ENCODE assay signal across 21 mouse cellular contexts in genomic region chr19:23492663-23493062, GRCm38 (mm10). TPM values are rescaled to one million over a fixed set of nuclear protein-coding genes. Genes with fewer than 3 reads are reported as not detected.
DNase-seq lines count a peak whose midpoint lies in the region; ATAC-seq lines count a peak whose summit lies in the region.
"Had no signal": no experiment of that assay in that cellular context is flagged by ENCODE, and none has a peak within 500 bp of the region (broad histone marks: within the 10 kb centered on the region; RNA-seq: fewer than 3 reads in every experiment).

No protein-coding gene starts in this region.

- H3K27ac ChIP-seq in hindbrain, embryonic 13.5 days, result no peak overlapping the region
- H3K27ac ChIP-seq: embryonic facial prominence, embryonic 12.5 days; hindbrain, embryonic 12.5 days; intestine, embryonic 15.5 days; limb, embryonic 12.5 days; liver, embryonic 15.5 days; midbrain, embryonic 15.5 days had no signal

- H3K4me1 ChIP-seq in hindbrain, embryonic 13.5 days (replicated peaks), result no peaks in the 10 kb centered on the region
- H3K4me1 ChIP-seq: intestine, embryonic 15.5 days; liver, embryonic 15.5 days; midbrain, embryonic 15.5 days had no signal

- peak; percentile 19 for DNase-seq in ovary, adult 18-20 months (ENCODE audit: low spot score)
- no peak for DNase-seq in ovary, postnatal 14 days (ENCODE audit: low spot score)
- DNase-seq in adipocyte (ENCODE audit: low spot score), result peak; percentile 64
- DNase-seq in urinary bladder, postnatal 36 days (ENCODE audit: low spot score in 2 of 2), result peak; percentile 18 to 50
- DNase-seq in right cerebral cortex, postnatal 4 days, result no peak
- DNase-seq: adrenal gland, postnatal 10 days; cerebellum, adult 8-10 months; forebrain, postnatal 0 days; spleen, adult 18-20 months; thymus, adult 2 months had no signal

- H3K9me3 ChIP-seq in hindbrain, embryonic 13.5 days, result no peaks in the 10 kb centered on the region
- H3K9me3 ChIP-seq: embryonic facial prominence, embryonic 12.5 days; G1E; hindbrain, embryonic 12.5 days; intestine, embryonic 15.5 days; limb, embryonic 12.5 days; liver, embryonic 15.5 days; midbrain, embryonic 15.5 days had no signal

- no peaks in the 10 kb centered on the region for H3K27me3 ChIP-seq in hindbrain, embryonic 13.5 days
- H3K27me3 ChIP-seq: embryonic facial prominence, embryonic 12.5 days; hindbrain, embryonic 12.5 days; intestine, embryonic 15.5 days; limb, embryonic 12.5 days; liver, embryonic 15.5 days; midbrain, embryonic 15.5 days had no signal

- H3K4me3 ChIP-seq in hindbrain, embryonic 13.5 days, result no peak overlapping the region
- H3K4me3 ChIP-seq: embryonic facial prominence, embryonic 12.5 days; hindbrain, embryonic 12.5 days; intestine, embryonic 15.5 days; limb, embryonic 12.5 days; liver, embryonic 15.5 days; megakaryocyte, embryonic 14.5 days; midbrain, embryonic 15.5 days had no signal

- no peaks in the 10 kb centered on the region for H3K36me3 ChIP-seq in hindbrain, embryonic 13.5 days
- H3K36me3 ChIP-seq: embryonic facial prominence, embryonic 12.5 days; G1E; hindbrain, embryonic 12.5 days; intestine, embryonic 15.5 days; limb, embryonic 12.5 days; liver, embryonic 15.5 days; midbrain, embryonic 15.5 days had no signal

- no peak overlapping the region for H3K9ac ChIP-seq in hindbrain, embryonic 13.5 days
- H3K9ac ChIP-seq: embryonic facial prominence, embryonic 12.5 days; forebrain, postnatal 0 days; hindbrain, embryonic 12.5 days; intestine, embryonic 15.5 days; limb, embryonic 12.5 days; liver, embryonic 15.5 days; midbrain, embryonic 15.5 days had no signal

- peak; percentile 40 to 54; a peak in 3 of 4 replicates for ATAC-seq in hematopoietic stem cell, adult 5-6 weeks (replicated peaks in 1 of 2; ENCODE audit: insufficient read depth in 1 of 2, low FRiP score in 2 of 2, low TSS enrichment in 1 of 2, low read depth in 1 of 2, poor library complexity in 2 of 2, severe bottlenecking in 2 of 2)
- no peak for ATAC-seq in hindbrain, embryonic 13.5 days (ENCODE audit: low FRiP score)
- ATAC-seq: CD4-positive, CD25-positive, alpha-beta regulatory T cell, adult 4 months; forebrain, postnatal 0 days; intestine, embryonic 15.5 days; midbrain, embryonic 15.5 days had no signal

- H3K4me2 ChIP-seq in hindbrain, embryonic 13.5 days, result no peak overlapping the region
- H3K4me2 ChIP-seq: embryonic facial prominence, embryonic 12.5 days; hindbrain, embryonic 12.5 days; intestine, embryonic 15.5 days; limb, embryonic 12.5 days; liver, embryonic 15.5 days; midbrain, embryonic 15.5 days had no signal

RNA-seq across cellular contexts. Expression of gene Mamdc2, which starts 44.4 kb away (rescaled TPM):
- 11.1 and 15.6 TPM in 2 replicates for total RNA-seq in hematopoietic stem cell, adult 5-6 weeks (2017)
- polyA plus RNA-seq in hindbrain, embryonic 13.5 days (2015; fragmentation: Nextera tagmentation; extraction: Ambion mirVana), result 0.99 and 1.4 TPM in 2 replicates
- polyA plus RNA-seq: CD4-positive, CD25-positive, alpha-beta regulatory T cell, adult 4 months; G1E had no signal

Comparison
In these comparisons a context has a peak if more than half of its experiments do, and no peak if none do; other contexts are left out.
1. DNase-seq: peak in ovary, adult 18-20 months (single experiment), adipocyte (single experiment) and urinary bladder, postnatal 36 days (2 of 2); none in ovary, postnatal 14 days (single experiment) and right cerebral cortex, postnatal 4 days (single experiment).